Mouse (Mus musculus) gastrocnemius, postnatal 36 days (tissue): ENCODE results near the gene Tcaim. TPM values are rescaled to one million over a fixed set of nuclear protein-coding genes. Genes with fewer than 3 reads are reported as not detected.
A peak's percentile ranks its signal among the peaks of the same experiment; 100 is the strongest.
"Not testable (repeated sequence)": the region's sequence is repeated elsewhere in the genome, so short reads cannot be mapped to it uniquely, and the experiment has no call there.

ENCODE experiments used
- DNase-seq, 2 experiments: peaks; one replicate each; pipeline ENCODE4 v3.0.0; 2022
- intact Hi-C: fragments of 180-260 bp; cut with DNase I; formaldehyde crosslinking; loops from one replicate; pipeline ENCODE4 v1.15.1; 2025
- total RNA-seq, 2 experiments: library from RNA; stranded (reverse); gene quantifications; 2 replicates each; pipeline ENCODE4 v1.2.3; 2021

Tcaim gene
- total RNA-seq, 2 experiments from 2014 or later, result 22.4 to 26.4 TPM

DNA sequence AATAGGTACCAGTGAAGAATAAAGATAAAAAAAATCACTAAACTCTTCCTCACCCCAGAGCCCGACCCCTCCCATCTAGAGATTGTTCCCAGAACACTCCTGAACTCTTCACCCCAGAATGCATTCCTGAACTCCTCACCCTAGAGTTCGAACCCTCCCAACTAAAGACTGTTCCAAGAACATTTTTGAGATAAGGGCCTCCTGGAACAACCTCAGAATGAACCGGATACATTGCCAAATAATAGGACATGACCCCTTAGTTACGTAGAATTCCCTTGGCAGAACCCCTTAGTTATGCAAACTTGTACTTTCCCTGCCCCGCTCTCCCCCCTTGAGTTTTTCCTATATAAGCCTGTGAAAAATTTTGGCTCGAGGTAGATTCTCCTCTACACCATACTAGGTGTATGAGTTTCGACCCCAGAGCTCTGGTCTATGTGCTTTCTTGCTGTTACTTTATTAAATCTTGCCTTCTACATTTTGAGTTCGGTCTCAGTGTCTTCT lies 42.5 kb downstream of the Tcaim start:
- DNase-seq, intact Hi-C loops: not testable (repeated sequence)

DNA sequence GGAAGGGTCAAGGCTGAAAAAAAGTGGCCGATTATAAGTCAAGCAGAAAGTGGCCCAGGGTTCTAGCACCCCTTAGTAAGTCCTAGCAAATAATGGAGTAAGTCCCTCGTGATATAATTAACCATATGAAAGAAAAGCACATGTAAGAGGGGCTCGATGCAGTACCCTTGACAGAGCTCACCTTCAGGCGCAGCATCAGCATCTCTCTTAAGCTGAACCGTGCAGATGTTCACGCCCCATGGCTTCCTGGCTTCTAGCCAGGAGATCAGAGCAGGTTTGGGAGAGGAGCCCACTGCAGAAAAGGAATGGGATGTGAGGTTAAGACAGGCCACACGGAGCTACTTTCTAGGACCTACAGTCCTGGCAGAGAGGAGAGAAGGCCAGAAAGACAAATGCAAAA lies 49.2 kb downstream of the Tcaim start:
- intact Hi-C loops, result no loop called here
- DNase-seq, result no peak

DNA sequence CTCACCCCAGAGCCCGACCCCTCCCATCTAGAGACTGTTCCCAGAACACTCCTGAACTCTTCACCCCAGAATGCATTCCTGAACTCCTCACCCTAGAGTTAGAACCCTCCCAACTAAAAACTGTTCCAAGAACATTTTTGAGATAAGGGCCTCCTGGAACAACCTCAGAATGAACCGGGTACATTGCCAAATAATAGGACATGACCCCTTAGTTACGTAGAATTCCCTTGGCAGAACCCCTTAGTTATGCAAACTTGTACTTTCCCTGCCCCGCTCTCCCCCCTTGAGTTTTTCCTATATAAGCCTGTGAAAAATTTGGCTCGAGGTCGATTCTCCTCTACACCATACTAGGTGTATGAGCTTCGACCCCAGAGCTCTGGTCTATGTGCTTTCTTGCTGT lies 49.8 kb downstream of the Tcaim start:
- intact Hi-C loops, DNase-seq: not testable (repeated sequence)

DNA sequence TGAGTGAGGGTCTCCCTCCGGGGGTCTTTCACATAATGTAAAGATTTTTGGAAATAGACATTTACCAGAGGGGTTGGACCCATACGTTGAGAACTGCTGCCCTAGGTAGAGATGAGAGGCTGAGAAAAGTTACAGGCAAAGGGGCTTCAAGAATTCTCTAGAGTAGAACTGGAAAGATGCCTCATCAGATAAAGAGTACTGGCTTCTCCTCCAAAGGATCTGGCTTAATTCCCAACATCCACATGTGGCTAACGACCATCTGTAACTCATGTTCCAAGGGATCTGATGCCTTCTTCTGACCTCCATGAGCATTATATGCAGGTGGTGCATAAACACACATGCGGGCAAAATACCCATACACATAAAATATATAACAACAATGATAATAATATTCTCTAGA lies 50.3 kb downstream of the Tcaim start:
- intact Hi-C loops, result no loop called here
- no peak for DNase-seq

DNA sequence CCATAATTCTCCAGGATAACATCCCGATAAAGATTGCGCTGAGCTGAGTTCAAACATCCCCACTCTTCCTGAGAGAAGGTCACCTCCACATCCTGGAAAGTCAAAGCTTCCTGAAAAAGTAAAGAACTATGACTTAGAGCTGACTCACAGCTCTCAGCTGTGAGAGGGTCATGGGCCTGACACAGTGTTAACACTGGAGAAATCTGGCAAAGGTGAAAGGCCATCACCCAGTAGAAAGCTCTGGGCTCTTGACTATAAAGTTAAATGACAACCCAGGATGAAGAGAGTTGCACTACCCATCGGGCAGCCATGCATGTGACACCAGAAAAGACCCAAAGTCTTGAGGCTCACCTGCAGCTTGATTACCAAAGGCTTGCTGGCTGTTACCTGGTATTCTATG lies 51.4 kb downstream of the Tcaim start:
- no peak for DNase-seq
- intact Hi-C loops, result no loop called here

DNA sequence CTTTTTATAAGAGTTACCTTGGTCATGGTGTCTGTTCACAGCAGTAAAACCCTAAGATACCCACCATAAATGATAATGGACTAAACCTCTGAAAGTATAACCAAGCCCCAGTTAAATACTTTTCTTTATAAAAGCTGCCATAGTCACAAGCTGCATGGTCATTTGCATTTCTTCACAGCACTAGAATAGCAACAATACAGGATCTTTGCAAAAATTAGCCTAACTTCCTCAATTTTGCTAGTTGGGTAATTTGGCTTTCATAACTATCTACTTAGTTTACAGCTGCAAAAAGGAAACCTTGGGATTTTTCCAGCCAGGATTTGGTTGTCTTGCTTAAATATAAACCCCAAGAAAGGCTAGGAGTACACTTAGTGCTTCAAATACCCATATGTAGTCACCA lies 55.4 kb downstream of the Tcaim start:
- intact Hi-C loops, result no loop called here
- DNase-seq, result no peak

DNA sequence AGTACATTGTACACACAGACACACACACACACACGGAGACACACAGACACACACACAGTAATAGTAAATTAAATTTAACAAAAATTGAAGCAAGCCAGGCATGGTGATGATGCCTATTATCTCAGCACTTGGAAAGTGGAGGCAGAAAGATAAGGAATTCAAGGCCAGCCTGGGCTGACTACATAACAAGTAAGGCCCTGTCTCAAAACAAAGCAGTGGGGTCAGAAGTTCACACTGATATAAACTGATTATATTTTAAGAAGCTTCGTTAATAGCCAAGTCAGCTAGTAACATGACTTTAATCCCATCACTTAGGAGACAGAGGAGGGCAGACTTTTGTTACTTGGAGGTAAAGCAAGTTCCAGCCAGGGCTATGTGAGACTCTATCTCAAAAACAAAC lies 58.4 kb downstream of the Tcaim start:
- intact Hi-C loops, result no loop called here
- DNase-seq, result no peak

DNA sequence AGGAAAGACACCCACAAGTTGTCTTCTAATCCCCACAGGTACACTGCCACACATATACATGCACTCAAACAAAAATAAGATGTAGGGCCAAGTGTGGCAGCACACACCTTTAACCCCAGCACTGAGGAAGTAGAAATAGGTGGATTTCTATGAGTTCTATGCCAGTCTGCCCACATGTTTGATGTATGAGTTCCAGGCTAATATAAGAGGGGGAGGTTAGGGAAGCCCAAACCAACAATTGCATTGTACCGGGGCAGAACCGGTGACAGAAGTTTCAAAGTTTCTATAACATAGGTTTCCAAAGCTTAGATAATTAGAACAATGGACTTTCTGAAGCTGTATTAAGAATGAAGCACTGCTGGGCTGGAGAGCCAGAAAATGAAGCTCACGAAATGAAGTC lies 59.5 kb downstream of the Tcaim start:
- intact Hi-C loops, result no loop called here
- no peak for DNase-seq

DNA sequence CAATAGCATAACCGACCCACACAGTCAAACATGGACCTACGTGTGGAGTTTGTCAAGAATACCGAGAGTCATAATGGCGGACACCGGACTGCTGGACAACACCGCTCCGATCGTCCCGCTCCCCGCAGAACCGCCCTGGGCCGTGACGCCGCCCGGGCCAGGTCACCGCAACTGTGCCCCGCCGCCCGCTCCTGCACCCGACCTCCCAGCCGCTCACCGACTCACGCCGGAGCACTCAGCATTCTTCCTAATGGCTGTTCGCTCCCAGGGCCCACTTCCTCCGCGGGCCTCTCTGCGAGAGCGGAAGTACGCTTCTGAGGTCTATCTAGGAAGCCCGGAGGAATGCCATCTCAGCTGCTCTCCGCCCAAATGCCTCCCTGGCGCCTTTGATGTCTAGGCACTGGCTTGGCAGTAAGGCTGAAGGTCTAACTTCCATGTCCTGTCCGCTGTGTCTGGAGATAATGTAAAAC lies 60.4 kb downstream of the Tcaim start, which contains the start of gene Zfp445:
Zfp445 (minus strand) TSS at position 310 of the 470 bp plus-strand sequence.
- intact Hi-C loops, result no loop called here
- peak; percentile 63 to 71 for DNase-seq

DNA sequence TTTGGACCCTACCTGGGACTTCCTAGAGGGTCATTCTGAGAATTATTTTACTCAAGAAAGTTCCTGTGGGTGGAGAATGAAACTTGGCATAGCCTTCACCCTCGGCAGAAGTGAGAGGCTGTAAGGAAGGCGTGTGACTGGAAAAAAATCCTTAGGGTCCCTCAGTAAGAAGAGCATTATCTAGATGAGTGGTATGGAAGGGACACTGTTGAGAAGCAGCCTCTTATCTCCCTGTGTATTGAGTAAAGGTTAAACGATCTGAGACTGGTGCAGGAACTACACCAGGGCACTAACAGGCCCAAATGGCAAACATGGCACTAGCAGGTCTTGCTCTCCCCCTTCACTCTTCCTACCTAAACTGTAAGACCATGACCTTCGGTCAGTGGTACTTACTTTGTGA lies 60.9 kb downstream of the Tcaim start:
- intact Hi-C loops, result no loop called here
- no peak for DNase-seq

DNA sequence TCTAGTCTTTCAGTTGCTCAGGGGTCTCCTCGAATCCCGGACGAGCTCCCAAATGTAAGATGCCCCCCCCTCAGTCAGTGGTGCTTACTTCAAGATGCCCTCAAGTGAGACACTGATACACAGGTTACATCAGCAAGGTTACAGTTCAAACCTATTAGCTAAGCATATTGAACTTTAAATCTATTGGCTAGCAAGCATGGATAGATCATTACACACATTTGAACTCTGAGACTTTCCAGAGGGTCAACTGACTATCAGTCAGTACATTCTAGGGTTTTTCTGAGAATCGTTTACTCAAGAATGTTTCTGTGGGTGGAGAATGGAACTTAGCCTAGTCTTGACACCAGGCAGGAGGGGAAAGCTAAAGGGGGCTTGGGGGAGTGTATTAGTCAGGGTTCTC lies 67.3 kb downstream of the Tcaim start:
- intact Hi-C loops, result no loop called here
- no peak for DNase-seq

DNA sequence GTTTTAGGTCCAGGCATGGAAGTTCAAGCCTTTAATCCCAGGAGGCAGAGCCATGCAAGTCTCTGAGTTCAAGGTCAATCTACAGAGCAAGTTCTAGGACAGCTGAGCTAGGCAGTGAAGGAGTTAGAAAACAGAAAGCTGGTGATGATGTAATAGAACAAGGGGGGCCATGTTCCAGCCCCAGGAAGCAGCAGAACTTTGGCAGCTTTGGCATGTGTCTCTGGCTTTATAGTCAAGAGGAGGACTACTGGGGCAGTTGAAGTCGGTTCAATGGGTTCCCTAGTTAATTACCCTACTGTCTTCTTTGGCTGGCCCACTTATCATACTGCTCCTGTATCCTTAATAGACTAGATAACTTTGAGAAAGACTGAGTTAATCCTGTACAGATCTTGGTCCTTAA lies 69.3 kb downstream of the Tcaim start:
- intact Hi-C loops, result no loop called here
- no peak for DNase-seq

DNA sequence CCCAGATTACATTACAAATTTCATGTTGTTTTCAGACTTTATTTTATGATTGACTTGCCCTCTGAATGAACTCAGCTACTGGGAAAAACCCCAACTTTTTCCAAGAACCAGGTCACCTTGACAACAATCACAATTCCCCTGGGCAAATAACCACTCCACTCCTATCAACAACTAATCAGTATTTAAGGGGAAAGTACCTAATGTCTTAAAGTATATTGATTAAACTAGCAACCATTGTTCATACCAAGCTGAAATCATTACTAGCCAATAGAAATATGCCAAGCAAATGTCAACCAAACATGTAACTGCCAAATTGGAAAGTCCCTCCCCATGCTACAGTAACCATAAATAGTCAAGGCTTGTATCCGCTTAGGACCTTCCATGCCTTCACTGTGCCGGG lies 69.8 kb downstream of the Tcaim start:
- intact Hi-C loops, result no loop called here
- DNase-seq, result no peak

DNA sequence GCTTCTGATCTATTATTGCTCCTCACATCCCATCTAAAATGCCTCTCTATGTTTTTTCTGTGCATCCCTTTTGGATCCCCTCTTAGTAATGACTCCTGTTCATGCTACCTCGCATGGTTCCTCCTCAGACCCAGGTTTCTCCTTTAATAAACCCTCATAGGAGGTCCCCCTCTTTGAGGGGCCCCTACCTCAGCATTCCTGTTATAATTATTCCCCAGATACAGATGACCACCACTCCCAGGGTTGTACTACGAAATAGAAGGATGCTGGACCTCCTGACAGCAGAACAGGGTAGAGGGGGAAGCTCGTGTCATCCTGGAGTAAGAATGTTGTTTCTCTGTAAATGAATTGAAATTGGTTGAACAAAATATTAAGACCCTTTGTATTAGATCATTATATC lies 80.0 kb downstream of the Tcaim start, which contains the start of gene Zkscan7:
Zkscan7 (plus strand) TSS at position 301 of the 400 bp plus-strand sequence.
- no peak for DNase-seq
- intact Hi-C loops, result no loop called here

Other genes starting within 250 kb of the Tcaim start
- not detected for gene Topaz1, start 58.2 kb upstream of the Tcaim start, total RNA-seq
- gene Gm35549, start 38.5 kb downstream of the Tcaim start, total RNA-seq, result not detected
- 10 to 100 TPM; 27.6 to 35.0 TPM for gene Zfp445, start 60.5 kb downstream of the Tcaim start, total RNA-seq
- 1 to 10 TPM; 3.3 to 3.4 TPM for gene Zkscan7, start 80.1 kb downstream of the Tcaim start, total RNA-seq
- 1 to 10 TPM in 1 of 2 experiments, under 1 TPM in 1; 0.84 to 1.0 TPM for gene Zfp105, start 117.5 kb downstream of the Tcaim start, total RNA-seq
- 1 to 10 TPM; 7.6 to 8.5 TPM for gene 1110059G10Rik, start 145.5 kb downstream of the Tcaim start, total RNA-seq
- under 1 TPM; 0.36 to 0.52 TPM for gene Kif15, start 145.5 kb downstream of the Tcaim start, total RNA-seq
- 10 to 100 TPM in 1 of 2 experiments, 1 to 10 TPM in 1; 9.2 to 10.6 TPM for gene Tmem42, start 215.8 kb downstream of the Tcaim start, total RNA-seq
- not detected for gene Tgm4, start 229.2 kb downstream of the Tcaim start, total RNA-seq